Mouse (Mus musculus) bone marrow, adult 2 months (tissue): ENCODE measurements around the gene Tradd.

Experiments used
- CTCF ChIP-seq: fragments of 200-500 bp; IDR thresholded peaks from 2 replicates; pipeline ENCODE4 v1.5.1; 2011; ENCODE audit warnings: low read length, control low read depth; ENCODE audit not compliant: control insufficient read depth, insufficient read depth
- POLR2A ChIP-seq: fragments of 200-500 bp; IDR thresholded peaks from 2 replicates; pipeline ENCODE4 v1.6.1; 2011; ENCODE audit warnings: low read depth, mild to moderate bottlenecking, control low read depth, low read length, borderline replicate concordance; ENCODE audit not compliant: control insufficient read depth

- TF ChIP-seq CTCF: peak; percentile 57; the same call in 1 of the 2 replicates
- TF ChIP-seq POLR2A: no peak
Observed at GRCm38 (mm10) chr8:105289805-105290460, 25.5 kb upstream of the Tradd start, which contains the start of gene 4931428F04Rik.
